ENCODE assay signal across 17 mouse cellular contexts in genomic region chr13:31892913-31893514, GRCm38 (mm10).
"Had no signal": no experiment of that assay in that cellular context is flagged by ENCODE, and none has a peak within 500 bp of the region (broad histone marks: within the 10 kb centered on the region; RNA-seq: fewer than 3 reads in every experiment).

No protein-coding gene starts in this region.

- H3K4me2 ChIP-seq: liver, embryonic 13.5 days; midbrain, embryonic 13.5 days had no signal

- DNase-seq: kidney, adult 18-20 months; kidney, postnatal 14 days; layer of hippocampus, postnatal 36 days; liver, embryonic 13.5 days; lung, adult 2 months; lung, postnatal 14 days; lung, postnatal 4 days; right cerebral cortex, adult 18-20 months; right cerebral cortex, postnatal 14 days; right cerebral cortex, postnatal 4 days; thymus, adult 2 months; thymus, postnatal 14 days; thymus, postnatal 4 days had no signal

- H3K36me3 ChIP-seq: liver, embryonic 13.5 days; midbrain, embryonic 13.5 days had no signal

- H3K4me1 ChIP-seq: liver, embryonic 13.5 days; midbrain, embryonic 13.5 days had no signal

- H3K9ac ChIP-seq: liver, embryonic 13.5 days; midbrain, embryonic 13.5 days had no signal

- H3K27me3 ChIP-seq: liver, embryonic 13.5 days; midbrain, embryonic 13.5 days had no signal

- H3K9me3 ChIP-seq: liver, embryonic 13.5 days; midbrain, embryonic 13.5 days had no signal

- H3K4me3 ChIP-seq: left cerebral cortex, adult 2 months; liver, embryonic 13.5 days; midbrain, embryonic 13.5 days had no signal

- ATAC-seq: midbrain, embryonic 13.5 days; midbrain, embryonic 16.5 days had no signal

- H3K27ac ChIP-seq: left cerebral cortex, adult 2 months; liver, embryonic 13.5 days; midbrain, embryonic 13.5 days; stomach, postnatal 0 days had no signal
